Comparison of ENCODE assay signal across 8 mouse cellular contexts in the genomic region with DNA sequence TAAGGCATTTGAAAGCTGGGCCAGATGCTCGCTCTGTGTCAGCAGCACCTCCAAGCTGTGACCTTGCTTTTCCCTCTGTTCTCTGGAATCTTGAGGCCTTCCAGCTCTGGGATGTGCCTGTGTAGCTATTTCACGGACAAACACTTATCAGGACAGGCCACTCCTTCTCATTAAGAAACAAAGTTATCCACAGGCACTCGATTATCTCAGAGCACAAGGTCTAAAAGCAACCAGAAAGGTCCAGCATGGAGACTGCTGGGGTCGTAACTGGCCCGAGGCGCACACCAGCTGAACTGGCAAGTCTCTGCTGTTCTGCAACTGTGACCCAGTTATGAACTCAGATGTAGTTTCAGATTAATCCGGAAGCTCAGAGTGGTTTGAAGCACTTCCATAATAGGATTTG.
DNase-seq lines count a peak whose midpoint lies in the region; ATAC-seq and TF ChIP-seq lines count a peak whose summit lies in the region.

No protein-coding gene starts in this region.

- DNase-seq in gastrocnemius, adult 18-20 months (ENCODE audit: low spot score) = peak; percentile 63
- DNase-seq in gastrocnemius, postnatal 4 days (ENCODE audit: low spot score in 2 of 2) = no peak
- DNase-seq in brain, adult 2 months (ENCODE audit: low read depth, low spot score) = peak; percentile 39
- peak; percentile 67 for DNase-seq in kidney, adult 18-20 months
- peak; percentile 92 for DNase-seq in lung, postnatal 0 days (ENCODE audit: low spot score)
- DNase-seq in spleen, postnatal 4 days (ENCODE audit: low spot score in 2 of 2) = no peak
- no peak for DNase-seq in urinary bladder, postnatal 4 days (ENCODE audit: low spot score in 2 of 2)

- 0 out of 2 replicates have a peak, but pooled peaks have one; percentile 15 for TF ChIP-seq CTCF in lung, postnatal 0 days (IDR thresholded peaks at IDR 0.05)

- no peaks in the 10 kb centered on the region for H3K9me3 ChIP-seq in lung, postnatal 0 days (ENCODE audit: low read length)

- ATAC-seq in lung, postnatal 0 days = peak; percentile 60
- ATAC-seq in cerebellum, adult (ENCODE audit: insufficient number of reproducible peaks, low FRiP score, low TSS enrichment) = no peak

- H3K27me3 ChIP-seq in lung, postnatal 0 days (replicated peaks; ENCODE audit: insufficient read depth, low read length) = no peaks in the 10 kb centered on the region

- H3K4me2 ChIP-seq in lung, postnatal 0 days (replicated peaks; ENCODE audit: low read depth, low read length) = no peak overlapping the region

- no peak overlapping the region for H3K9ac ChIP-seq in lung, postnatal 0 days (replicated peaks; ENCODE audit: low read depth)

- peak overlapping the region; percentile 94 for H3K27ac ChIP-seq in lung, postnatal 0 days (ENCODE audit: low read length)

- no peak overlapping the region for H3K4me3 ChIP-seq in lung, postnatal 0 days (ENCODE audit: low read depth, low read length)

- H3K4me1 ChIP-seq in lung, postnatal 0 days (ENCODE audit: insufficient read depth, low read depth, low read length) = peaks cover 20% of the 10 kb centered on the region

- H3K36me3 ChIP-seq in lung, postnatal 0 days (ENCODE audit: insufficient read depth, low read length) = no peaks in the 10 kb centered on the region

- 15% methylated on average over 7 of the region's 7 CpGs for WGBS in lung, postnatal 0 days

- peak; percentile 83 for TF ChIP-seq EP300 in lung, postnatal 0 days (IDR thresholded peaks at IDR 0.05)

Comparison
In these comparisons a context has a peak if more than half of its experiments do, and no peak if none do; other contexts are left out.
1. DNase-seq: peak in gastrocnemius, adult 18-20 months (single experiment), brain, adult 2 months (single experiment), kidney, adult 18-20 months (single experiment) and lung, postnatal 0 days (single experiment); none in gastrocnemius, postnatal 4 days (0 of 2), spleen, postnatal 4 days (0 of 2) and urinary bladder, postnatal 4 days (0 of 2).